Mouse (Mus musculus) liver, embryonic 12.5 days (tissue): ENCODE results near the gene Lpcat1. TPM values are rescaled to one million over a fixed set of nuclear protein-coding genes. Genes with fewer than 3 reads are reported as not detected.

Experiments
- ATAC-seq: fragments of 200-750 bp; cut with Nextera tagmentation; 2 replicates; pipeline ENCODE4 v1.8.0; 2017; ENCODE audit warnings: moderate number of reproducible peaks, mild to moderate bottlenecking, moderate library complexity
- H3K27ac ChIP-seq: fragments of 300-500 bp; sonication (generic); 2 replicates; pipeline ENCODE4 v1.5.1; 2016; ENCODE audit warnings: mild to moderate bottlenecking
- H3K27me3 ChIP-seq: fragments of 300-500 bp; sonication (generic); replicated peaks from 2 replicates; pipeline ENCODE4 v1.6.1; 2016; ENCODE audit warnings: mild to moderate bottlenecking, moderate library complexity
- H3K36me3 ChIP-seq: fragments of 300-500 bp; sonication (generic); 2 replicates; pipeline ENCODE4 v1.6.1; 2016; ENCODE audit warnings: mild to moderate bottlenecking, moderate library complexity
- H3K4me1 ChIP-seq: fragments of 300-500 bp; sonication (generic); 2 replicates; pipeline ENCODE4 v1.6.1; 2016
- H3K4me2 ChIP-seq: fragments of 300-500 bp; sonication (generic); 2 replicates; pipeline ENCODE4 v1.6.1; 2016; ENCODE audit warnings: mild to moderate bottlenecking, moderate library complexity
- H3K4me3 ChIP-seq: fragments of 300-500 bp; sonication (generic); 2 replicates; pipeline ENCODE4 v1.5.1; 2016; ENCODE audit warnings: mild to moderate bottlenecking, moderate library complexity
- H3K9ac ChIP-seq: fragments of 300-500 bp; sonication (generic); 2 replicates; pipeline ENCODE4 v1.6.1; 2016; ENCODE audit warnings: mild to moderate bottlenecking, moderate library complexity
- H3K9me3 ChIP-seq: fragments of 300-500 bp; sonication (generic); replicated peaks from 2 replicates; pipeline ENCODE4 v1.6.1; 2016; ENCODE audit warnings: mild to moderate bottlenecking, moderate library complexity
- WGBS: fragments of 180-500 bp; shearing (Covaris S2); methylation state at CpG from one replicate; pipeline ENCODE4 v1.1.7; 2016; ENCODE audit not compliant: insufficient replicate concordance; 5-methylcytosine and 5-hydroxymethylcytosine counted together
- polyA plus RNA-seq: library from polyadenylated mRNA; unstranded; fragments of >200 nt; fragmentation: Nextera tagmentation; extraction: Ambion mirVana; gene quantifications from 2 replicates; pipeline ENCODE4 v1.2.1, GENCODE M21; 2016

The Lpcat1 gene
- polyA plus RNA-seq, 1 experiment from 2014 or later = 108 TPM

DNA sequence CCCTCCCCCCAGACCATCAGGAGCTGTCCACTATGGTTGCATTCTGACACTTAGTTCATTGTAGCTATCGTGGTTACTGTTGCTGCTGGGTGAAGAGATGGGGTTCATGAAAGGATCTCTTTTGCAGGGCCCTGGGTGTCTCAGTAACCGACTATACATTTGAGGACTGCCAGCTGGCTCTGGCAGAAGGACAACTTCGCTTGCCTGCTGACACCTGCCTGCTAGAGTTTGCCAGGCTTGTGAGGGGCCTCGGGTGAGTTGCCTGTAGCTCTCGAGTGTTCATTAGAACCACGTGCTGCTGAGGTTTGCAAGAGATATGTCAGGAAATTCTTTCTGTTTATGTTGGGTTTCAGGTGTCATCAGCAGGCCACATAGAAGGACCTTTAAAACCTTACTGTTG lies 42.9 kb downstream of the Lpcat1 start:
- Histone ChIP-seq H3K4me2 (no peak overlapping the region), H3K27ac (no peak overlapping the region), H3K9me3 (no peaks in the 10 kb centered on the region), H3K36me3 (peaks cover 100% of the 10 kb centered on the region), H3K4me3 (no peak overlapping the region), H3K27me3 (no peaks in the 10 kb centered on the region), H3K9ac (no peak overlapping the region), H3K4me1 (no peaks in the 10 kb centered on the region)
- 89% methylated on average over 6 of the region's 6 CpGs for WGBS
- ATAC-seq = no peak

DNA sequence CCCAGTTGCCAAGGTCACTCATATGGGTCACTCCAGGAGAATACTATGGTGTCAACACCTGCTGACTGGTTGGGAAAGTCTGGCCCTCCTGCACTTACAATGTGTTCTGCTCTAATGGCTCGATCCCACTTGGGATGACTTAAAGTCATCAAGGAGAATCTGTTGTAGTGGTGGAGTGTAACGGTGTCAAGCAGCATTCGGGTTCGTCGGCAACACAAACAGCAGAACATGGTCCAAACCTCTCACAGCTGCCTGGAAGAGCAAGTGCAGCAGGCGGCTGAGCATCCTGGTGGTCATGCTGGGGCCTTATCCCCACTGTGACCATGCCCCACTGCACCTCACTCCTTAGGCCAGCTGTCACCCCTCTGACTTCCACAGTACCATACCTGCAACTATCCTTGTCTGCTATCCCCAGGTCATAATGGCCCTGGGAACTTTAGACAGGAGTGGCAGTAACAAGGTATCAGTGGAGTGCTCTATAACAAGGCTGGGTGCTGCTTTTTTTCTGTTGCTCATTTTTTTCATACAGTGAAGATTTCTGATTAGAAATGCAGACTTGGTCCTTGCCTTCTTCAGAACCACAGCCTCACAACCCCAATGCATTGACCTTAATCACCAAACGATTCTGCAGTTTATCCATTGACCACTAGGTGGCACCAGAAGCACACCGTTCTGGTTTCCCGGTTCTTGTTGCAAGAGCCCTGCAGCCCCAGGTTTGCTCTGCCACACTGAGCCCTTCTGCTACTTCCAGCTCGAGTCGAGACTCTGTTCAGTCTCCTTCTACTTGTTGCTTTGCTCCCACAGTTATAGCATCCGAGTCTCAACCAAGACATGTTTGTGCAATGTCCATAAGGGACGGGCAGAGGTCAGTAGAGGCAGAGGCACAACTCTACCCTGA lies 46.0 kb downstream of the Lpcat1 start:
- no peak; the same call in 1 of the 2 replicates for ATAC-seq
- H3K4me3 ChIP-seq = no peak overlapping the region
- no peaks in the 10 kb centered on the region for H3K4me1 ChIP-seq
- H3K4me2 ChIP-seq = no peak overlapping the region
- no peak overlapping the region for H3K9ac ChIP-seq
- no peaks in the 10 kb centered on the region for H3K9me3 ChIP-seq
- peaks cover 95% of the 10 kb centered on the region for H3K36me3 ChIP-seq
- 60% methylated on average over 13 of the region's 13 CpGs for WGBS
- H3K27me3 ChIP-seq = no peaks in the 10 kb centered on the region
- no peak overlapping the region for H3K27ac ChIP-seq

GRCm38 (mm10) chr13:73516886-73517285 lies 49.9 kb downstream of the Lpcat1 start:
- WGBS = 78% methylated on average over 4 of the region's 4 CpGs
- Histone ChIP-seq H3K27ac (no peak overlapping the region), H3K4me2 (no peak overlapping the region), H3K36me3 (peaks cover 57% of the 10 kb centered on the region), H3K9ac (no peak overlapping the region), H3K4me1 (no peaks in the 10 kb centered on the region), H3K4me3 (no peak overlapping the region), H3K9me3 (no peaks in the 10 kb centered on the region), H3K27me3 (no peaks in the 10 kb centered on the region)
- ATAC-seq = peak; percentile 22

DNA sequence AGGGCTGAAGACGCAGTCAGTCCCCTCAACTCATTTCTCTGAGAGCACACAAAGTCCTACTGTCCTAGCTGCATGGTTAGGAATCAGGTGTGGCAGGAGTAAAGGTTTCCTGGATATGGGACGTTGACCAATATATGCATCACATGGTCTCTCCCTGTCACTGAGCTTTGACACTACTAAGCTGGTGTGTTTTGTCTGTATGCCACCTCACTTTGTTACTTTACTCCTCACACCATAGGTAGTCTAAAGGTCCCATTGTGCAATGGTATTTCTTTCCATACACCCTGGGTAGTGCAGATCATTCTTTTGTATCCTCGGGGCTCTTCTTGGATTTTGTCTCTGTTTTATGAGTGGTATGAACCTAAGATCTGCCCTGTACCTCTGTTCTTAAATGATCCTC lies 66.7 kb downstream of the Lpcat1 start:
- Histone ChIP-seq H3K27ac (no peak overlapping the region), H3K4me2 (no peak overlapping the region), H3K4me3 (no peak overlapping the region), H3K27me3 (peaks cover 68% of the 10 kb centered on the region), H3K9me3 (no peaks in the 10 kb centered on the region), H3K4me1 (peaks cover 33% of the 10 kb centered on the region), H3K9ac (no peak overlapping the region), H3K36me3 (no peaks in the 10 kb centered on the region)
- ATAC-seq = no peak
- 73% methylated on average over 3 of the region's 3 CpGs for WGBS

DNA sequence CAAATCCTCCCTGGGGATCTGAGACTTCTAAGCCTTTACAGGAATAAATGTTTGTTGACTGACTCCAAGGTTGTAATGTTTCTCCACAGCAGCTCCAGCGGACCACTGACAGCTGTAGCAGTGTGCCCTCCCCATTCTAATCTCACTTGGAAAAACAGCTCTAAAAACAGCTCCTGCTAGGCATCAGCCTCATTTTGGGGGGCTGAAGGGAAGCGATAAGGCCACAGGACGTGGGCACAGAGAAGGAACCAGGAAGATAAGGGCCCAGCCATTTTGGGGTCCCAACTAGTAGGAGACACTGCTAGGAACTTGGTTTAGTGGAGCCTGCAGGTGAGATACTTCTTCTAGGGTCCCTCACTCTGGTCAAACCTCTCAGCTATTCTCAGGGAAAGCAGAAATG lies 68.3 kb downstream of the Lpcat1 start:
- peak overlapping the region; percentile 8; the same call in 1 of the 2 replicates for H3K27ac ChIP-seq
- peak overlapping the region; percentile 61 for H3K9ac ChIP-seq
- 0 out of 2 replicates have a peak, but pooled peaks have one; percentile 30 for ATAC-seq
- H3K4me3 ChIP-seq = peak overlapping the region; percentile 52
- no peaks in the 10 kb centered on the region for H3K36me3 ChIP-seq
- WGBS = 23% methylated on average over 3 of the region's 3 CpGs
- H3K4me1 ChIP-seq = peaks cover 33% of the 10 kb centered on the region
- H3K9me3 ChIP-seq = no peaks in the 10 kb centered on the region
- peaks cover 71% of the 10 kb centered on the region for H3K27me3 ChIP-seq
- H3K4me2 ChIP-seq = peak overlapping the region; percentile 78

DNA sequence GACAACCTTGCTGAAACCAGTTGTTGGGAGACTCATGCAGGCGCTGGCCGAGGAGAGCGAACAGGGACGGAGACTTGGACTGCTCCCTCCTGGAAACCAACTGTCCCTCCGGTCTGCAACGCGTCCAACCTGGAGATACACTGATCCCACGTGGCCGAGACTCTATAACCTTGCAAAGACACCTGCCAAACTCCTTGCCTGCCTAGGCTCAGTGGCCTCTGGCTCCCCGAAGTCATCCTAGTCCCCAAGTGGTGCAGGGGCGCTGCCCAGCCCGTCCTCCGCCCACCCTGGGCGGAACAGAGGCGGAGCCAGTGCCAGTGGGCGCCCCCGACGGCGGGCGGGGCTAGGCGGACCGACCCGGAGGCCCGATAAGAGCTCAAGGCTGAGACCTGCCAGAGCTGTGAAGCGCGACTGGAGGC lies 69.4 kb downstream of the Lpcat1 start, which contains the start of gene Slc6a3:
Slc6a3 (plus strand) TSS at position 345 of the 419 bp plus-strand sequence.
- H3K9me3 ChIP-seq = no peaks in the 10 kb centered on the region
- ATAC-seq = peak; percentile 98
- peak within 1 kb of the TSS; percentile 78 for H3K4me2 ChIP-seq
- peak within 1 kb of the TSS; percentile 52 for H3K4me3 ChIP-seq
- H3K9ac ChIP-seq = peak within 1 kb of the TSS; percentile 61
- 0 out of 2 replicates have a peak within 1 kb of the TSS, but pooled peaks have one; percentile 16 for H3K27ac ChIP-seq
- under 1% methylated on average over 26 of the region's 26 CpGs for WGBS
- H3K36me3 ChIP-seq = no peaks in the 10 kb centered on the region
- H3K27me3 ChIP-seq = peaks cover 72% of the 10 kb centered on the region
- H3K4me1 ChIP-seq = peaks cover 33% of the 10 kb centered on the region

- WGBS = 21% methylated on average over 13 of the region's 13 CpGs
- peak; percentile 62 for ATAC-seq
- H3K9ac ChIP-seq = peak overlapping the region; percentile 61
Measured at GRCm38 (mm10) chr13:73536824-73537223, 69.8 kb downstream of the Lpcat1 start.

GRCm38 (mm10) chr13:73564201-73564600 lies 97.2 kb downstream of the Lpcat1 start:
- H3K27me3 ChIP-seq = peaks cover 22% of the 10 kb centered on the region; the same call in 1 of the 2 replicates
- H3K4me1 ChIP-seq = no peaks in the 10 kb centered on the region
- no peak for ATAC-seq
- H3K9ac ChIP-seq = no peak overlapping the region
- H3K9me3 ChIP-seq = no peaks in the 10 kb centered on the region
- H3K4me3 ChIP-seq = no peak overlapping the region
- no peak overlapping the region for H3K4me2 ChIP-seq
- H3K36me3 ChIP-seq = no peaks in the 10 kb centered on the region
- H3K27ac ChIP-seq = no peak overlapping the region
- 62% methylated on average over 5 of the region's 5 CpGs for WGBS

More at GRCm38 (mm10) chr13:73536824-73537223, 69.8 kb downstream of the Lpcat1 start:
- H3K27me3 ChIP-seq = peaks cover 71% of the 10 kb centered on the region
- H3K4me3 ChIP-seq = peak overlapping the region; percentile 52
- H3K4me1 ChIP-seq = peaks cover 33% of the 10 kb centered on the region
- peak overlapping the region; percentile 78 for H3K4me2 ChIP-seq
- H3K9me3 ChIP-seq = no peaks in the 10 kb centered on the region
- 0 out of 2 replicates have a peak overlapping the region, but pooled peaks have one; percentile 16 for H3K27ac ChIP-seq
- no peaks in the 10 kb centered on the region for H3K36me3 ChIP-seq

Other genes starting within 250 kb of the Lpcat1 start
- gene Irx4, start 206.7 kb upstream of the Lpcat1 start, polyA plus RNA-seq = 0.06 TPM in 1 of 2 replicates, not detected in the other
- gene Mrpl36, start 138.7 kb upstream of the Lpcat1 start, polyA plus RNA-seq = 142 and 151 TPM in 2 replicates
- 300 and 310 TPM in 2 replicates for gene Ndufs6, start 138.7 kb upstream of the Lpcat1 start, polyA plus RNA-seq
- 0.97 and 1.3 TPM in 2 replicates for gene Slc6a3, start 69.5 kb downstream of the Lpcat1 start, polyA plus RNA-seq
- gene Clptm1l, start 136.8 kb downstream of the Lpcat1 start, polyA plus RNA-seq = 116 and 124 TPM in 2 replicates
- 1.3 and 1.4 TPM in 2 replicates for gene Tert, start 159.7 kb downstream of the Lpcat1 start, polyA plus RNA-seq
- gene Slc6a18, start 210.8 kb downstream of the Lpcat1 start, polyA plus RNA-seq = not detected in 2 replicates
- 0.45 and 0.47 TPM in 2 replicates for gene Slc6a19, start 237.7 kb downstream of the Lpcat1 start, polyA plus RNA-seq